Mouse (Mus musculus) C2C12 (cell line): ENCODE results near the gene Tmem203.

Experiments used
- CEBPB ChIP-seq: IDR thresholded peaks from one replicate; pipeline ENCODE4 v1.6.1; 2011; ENCODE audit warnings: low read depth, mild to moderate bottlenecking, control low read depth, moderate library complexity
- CTCF ChIP-seq: IDR thresholded peaks from one replicate; pipeline ENCODE4 v1.5.1; 2011; ENCODE audit not compliant: control insufficient read depth, insufficient read depth, insufficient read length
- FOSL1 ChIP-seq: IDR thresholded peaks from one replicate; pipeline ENCODE4 v1.8.0; 2011; ENCODE audit warnings: mild to moderate bottlenecking, low read length; ENCODE audit not compliant: poor library complexity, insufficient read depth, severe bottlenecking
- MAX ChIP-seq: IDR thresholded peaks from one replicate; pipeline ENCODE4 v1.6.1; 2011; ENCODE audit warnings: mild to moderate bottlenecking, control low read depth
- MYOG ChIP-seq: IDR thresholded peaks from one replicate; pipeline ENCODE4 v1.6.1; 2011; ENCODE audit not compliant: control insufficient read depth, insufficient read length; ENCODE audit errors: extremely low read depth

DNA sequence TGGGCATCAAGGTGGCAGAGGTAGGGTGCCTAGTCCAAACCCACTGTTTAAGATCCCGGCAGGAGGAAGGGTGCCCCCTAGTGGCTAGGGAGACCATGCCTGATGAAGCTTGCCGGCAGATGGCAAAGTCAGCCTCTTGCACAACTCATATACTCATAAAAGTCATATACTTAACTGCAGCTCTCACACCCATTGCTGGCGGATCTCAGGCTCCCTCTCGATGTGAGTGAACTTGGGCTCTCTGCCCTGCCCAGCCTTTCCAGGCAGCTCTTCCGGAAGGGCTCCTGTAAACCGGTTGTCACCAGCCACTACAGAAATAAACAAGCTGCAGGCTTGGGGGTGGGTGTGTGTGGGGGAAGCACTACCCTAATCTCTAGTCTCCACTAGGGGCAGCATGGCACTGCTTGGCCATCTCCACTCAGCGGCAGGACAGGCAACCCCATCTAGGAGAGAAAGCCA lies 26.8 kb upstream of the Tmem203 start:
- TF ChIP-seq CTCF (peak; percentile 95), MYOG (no peak), CEBPB (peak; percentile 92), MAX (peak; percentile 48), FOSL1 (no peak)
